Comparison of ENCODE assay signal across 23 mouse cellular contexts in genomic region chr19:53779402-53779801, GRCm38 (mm10).
DNase-seq lines count a peak whose midpoint lies in the region; ATAC-seq lines count a peak whose summit lies in the region.
"Had no signal": no experiment of that assay in that cellular context is flagged by ENCODE, and none has a peak within 500 bp of the region (broad histone marks: within the 10 kb centered on the region; RNA-seq: fewer than 3 reads in every experiment).

No protein-coding gene starts in this region.

- no peaks in the 10 kb centered on the region for H3K36me3 ChIP-seq in heart, embryonic 10.5 days
- H3K36me3 ChIP-seq in midbrain, embryonic 11.5 days (ENCODE audit: control insufficient read depth, insufficient read depth, low read length) = no peaks in the 10 kb centered on the region
- no peaks in the 10 kb centered on the region for H3K36me3 ChIP-seq in midbrain, embryonic 13.5 days
- no peaks in the 10 kb centered on the region for H3K36me3 ChIP-seq in liver, embryonic 12.5 days
- H3K36me3 ChIP-seq: embryonic facial prominence, embryonic 13.5 days; forebrain, embryonic 15.5 days; hindbrain, embryonic 12.5 days; limb, embryonic 12.5 days; midbrain, embryonic 10.5 days; neural tube, embryonic 12.5 days had no signal

- no peak for ATAC-seq in midbrain, embryonic 11.5 days (ENCODE audit: low FRiP score)
- no peak for ATAC-seq in midbrain, embryonic 13.5 days
- ATAC-seq in liver, embryonic 12.5 days = peak; percentile 69
- no peak for ATAC-seq in cerebellum, adult (ENCODE audit: insufficient number of reproducible peaks, low FRiP score, low TSS enrichment)
- no peak for ATAC-seq in activated CD4-positive, CD25-positive, alpha-beta regulatory T cell, adult 4 months
- ATAC-seq: forebrain, embryonic 15.5 days had no signal

- intact Hi-C loops in heart, postnatal 36 days (cut with DNase I) = no loop called here

- H3K27me3 ChIP-seq in heart, embryonic 10.5 days (ENCODE audit: insufficient read depth, poor library complexity, severe bottlenecking) = no peaks in the 10 kb centered on the region
- H3K27me3 ChIP-seq in midbrain, embryonic 11.5 days (ENCODE audit: control insufficient read depth, insufficient read depth, low read length) = peaks cover 4% of the 10 kb centered on the region
- H3K27me3 ChIP-seq in midbrain, embryonic 13.5 days = peaks cover 15% of the 10 kb centered on the region; the same call in 1 of the 2 replicates
- H3K27me3 ChIP-seq in liver, embryonic 12.5 days (replicated peaks) = no peaks in the 10 kb centered on the region
- H3K27me3 ChIP-seq: embryonic facial prominence, embryonic 13.5 days; forebrain, embryonic 15.5 days; hindbrain, embryonic 12.5 days; limb, embryonic 12.5 days; neural tube, embryonic 12.5 days had no signal

- no peaks in the 10 kb centered on the region for H3K9me3 ChIP-seq in heart, embryonic 10.5 days
- H3K9me3 ChIP-seq in midbrain, embryonic 11.5 days (ENCODE audit: control insufficient read depth, low read length) = no peaks in the 10 kb centered on the region
- no peaks in the 10 kb centered on the region for H3K9me3 ChIP-seq in midbrain, embryonic 13.5 days
- no peaks in the 10 kb centered on the region for H3K9me3 ChIP-seq in liver, embryonic 12.5 days (replicated peaks)
- H3K9me3 ChIP-seq: embryonic facial prominence, embryonic 13.5 days; forebrain, embryonic 15.5 days; hindbrain, embryonic 12.5 days; limb, embryonic 12.5 days; midbrain, embryonic 10.5 days; neural tube, embryonic 12.5 days had no signal

- no peak overlapping the region for H3K4me2 ChIP-seq in midbrain, embryonic 11.5 days
- H3K4me2 ChIP-seq in midbrain, embryonic 13.5 days (replicated peaks) = no peak overlapping the region
- peak overlapping the region; percentile 8; the same call in 1 of the 2 replicates for H3K4me2 ChIP-seq in liver, embryonic 12.5 days
- H3K4me2 ChIP-seq: embryonic facial prominence, embryonic 13.5 days; forebrain, embryonic 15.5 days; hindbrain, embryonic 12.5 days; limb, embryonic 12.5 days; lung, embryonic 14.5 days; neural tube, embryonic 12.5 days had no signal

- H3K27ac ChIP-seq in heart, embryonic 10.5 days = peak overlapping the region; percentile 42; the same call in 1 of the 2 replicates
- no peak overlapping the region for H3K27ac ChIP-seq in midbrain, embryonic 11.5 days (ENCODE audit: low read depth, low read length)
- no peak overlapping the region for H3K27ac ChIP-seq in midbrain, embryonic 13.5 days
- peak overlapping the region; percentile 27; the same call in 1 of the 2 replicates for H3K27ac ChIP-seq in liver, embryonic 12.5 days
- H3K27ac ChIP-seq: embryonic facial prominence, embryonic 13.5 days; forebrain, embryonic 15.5 days; hindbrain, embryonic 12.5 days; limb, embryonic 12.5 days; midbrain, embryonic 10.5 days; neural tube, embryonic 12.5 days had no signal

- no peak overlapping the region for H3K4me3 ChIP-seq in heart, embryonic 10.5 days
- no peak overlapping the region for H3K4me3 ChIP-seq in midbrain, embryonic 11.5 days (ENCODE audit: low read depth, low read length)
- no peak overlapping the region for H3K4me3 ChIP-seq in midbrain, embryonic 13.5 days (replicated peaks)
- H3K4me3 ChIP-seq in liver, embryonic 12.5 days = no peak overlapping the region
- H3K4me3 ChIP-seq: embryonic facial prominence, embryonic 13.5 days; forebrain, embryonic 15.5 days; hindbrain, embryonic 12.5 days; limb, embryonic 12.5 days; midbrain, embryonic 10.5 days; neural tube, embryonic 12.5 days had no signal

- H3K4me1 ChIP-seq in heart, embryonic 10.5 days = peaks cover 27% of the 10 kb centered on the region
- H3K4me1 ChIP-seq in midbrain, embryonic 11.5 days (ENCODE audit: control insufficient read depth, insufficient read depth, low read length) = no peaks in the 10 kb centered on the region
- H3K4me1 ChIP-seq in midbrain, embryonic 13.5 days (replicated peaks) = no peaks in the 10 kb centered on the region
- H3K4me1 ChIP-seq in liver, embryonic 12.5 days = peaks cover 38% of the 10 kb centered on the region
- H3K4me1 ChIP-seq: neural tube, embryonic 12.5 days had no signal

- WGBS in heart, embryonic 10.5 days = 65% methylated on average over 9 of the region's 9 CpGs
- WGBS in midbrain, embryonic 11.5 days = 88% methylated on average over 9 of the region's 9 CpGs
- 87% methylated on average over 9 of the region's 9 CpGs for WGBS in midbrain, embryonic 13.5 days
- WGBS in liver, embryonic 12.5 days (ENCODE audit: insufficient replicate concordance) = 65% methylated on average over 9 of the region's 9 CpGs

- no peak overlapping the region for H3K9ac ChIP-seq in midbrain, embryonic 11.5 days (ENCODE audit: low read length)
- H3K9ac ChIP-seq in midbrain, embryonic 13.5 days (replicated peaks) = no peak overlapping the region
- H3K9ac ChIP-seq in liver, embryonic 12.5 days = peak overlapping the region; percentile 1; the same call in 1 of the 2 replicates
- H3K9ac ChIP-seq: embryonic facial prominence, embryonic 13.5 days; forebrain, embryonic 15.5 days; hindbrain, embryonic 12.5 days; limb, embryonic 12.5 days; lung, embryonic 14.5 days; neural tube, embryonic 12.5 days had no signal

- no peak for DNase-seq in heart, embryonic 10.5 days (ENCODE audit: low spot score)
- no peak for DNase-seq in heart, postnatal 36 days
- peak; percentile 8 for DNase-seq in midbrain, embryonic 11.5 days (ENCODE audit: low spot score, missing footprints)
- no peak for DNase-seq in spleen, postnatal 14 days (ENCODE audit: low spot score in 2 of 2)
- DNase-seq: adrenal gland, adult 2 months; B cell, adult 2 months; cerebellum, adult 9-11 months; gastrocnemius, postnatal 36 days; kidney, postnatal 4 days; lung, embryonic 14.5 days; lung, postnatal 36 days; right cerebral cortex, adult 18-20 months; thymus, postnatal 14 days had no signal

Comparison
In these comparisons a context has a peak if more than half of its experiments do, and no peak if none do; other contexts are left out.
1. H3K27ac ChIP-seq: peak in heart, embryonic 10.5 days (single experiment) and liver, embryonic 12.5 days (single experiment); none in midbrain, embryonic 11.5 days (single experiment) and midbrain, embryonic 13.5 days (single experiment).